Mouse (Mus musculus) intestine, postnatal 0 days (tissue): ENCODE measurements around the gene Schip1. TPM values are rescaled to one million over a fixed set of nuclear protein-coding genes. Genes with fewer than 3 reads are reported as not detected.

Experiments
- ATAC-seq: fragments of 200-750 bp; cut with Nextera tagmentation; 2 replicates; pipeline ENCODE4 v1.8.0; 2017; ENCODE audit warnings: mild to moderate bottlenecking, moderate TSS enrichment, moderate library complexity
- H3K27ac ChIP-seq: fragments of 300-500 bp; sonication (generic); 2 replicates; pipeline ENCODE4 v1.5.1; 2014; ENCODE audit warnings: mild to moderate bottlenecking, low read depth, low read length, moderate library complexity
- H3K27me3 ChIP-seq: fragments of 300-500 bp; sonication (generic); replicated peaks from 2 replicates; pipeline ENCODE4 v1.6.1; 2014; ENCODE audit warnings: low read length, mixed read lengths; ENCODE audit not compliant: control insufficient read depth, insufficient read depth
- H3K36me3 ChIP-seq: fragments of 300-500 bp; sonication (generic); 2 replicates; pipeline ENCODE4 v1.6.1; 2014; ENCODE audit warnings: mild to moderate bottlenecking, moderate library complexity; ENCODE audit not compliant: control insufficient read depth, insufficient read depth
- H3K4me1 ChIP-seq: fragments of 300-500 bp; sonication (generic); replicated peaks from 2 replicates; pipeline ENCODE4 v1.6.1; 2014; ENCODE audit warnings: antibody characterized with exemption, low read length, mixed read lengths; ENCODE audit not compliant: control insufficient read depth, insufficient read depth
- H3K4me2 ChIP-seq: fragments of 300-500 bp; sonication (generic); replicated peaks from 2 replicates; pipeline ENCODE4 v1.6.1; 2014; ENCODE audit warnings: low read depth, mild to moderate bottlenecking, moderate library complexity
- H3K4me3 ChIP-seq: fragments of 300-500 bp; sonication (generic); 2 replicates; pipeline ENCODE4 v1.5.1; 2014; ENCODE audit warnings: low read depth, low read length
- H3K9ac ChIP-seq: fragments of 300-500 bp; sonication (generic); 2 replicates; pipeline ENCODE4 v1.6.1; 2014; ENCODE audit warnings: mild to moderate bottlenecking, low read depth, low read length
- H3K9me3 ChIP-seq: fragments of 300-500 bp; sonication (generic); 2 replicates; pipeline ENCODE4 v1.6.1; 2016; ENCODE audit warnings: mixed run types; ENCODE audit not compliant: control insufficient read depth
- CTCF ChIP-seq: sonication (generic); IDR thresholded peaks from 2 replicates; pipeline ENCODE4 v1.5.1; 2016; ENCODE audit warnings: low read depth, mild to moderate bottlenecking, control low read depth, antibody characterized with exemption, moderate library complexity
- WGBS: fragments of 180-500 bp; shearing (Covaris S2); extraction: QIAGEN DNeasy Blood & Tissue Kit; methylation state at CpG from one replicate; pipeline ENCODE4 v1.1.7; 2014; 5-methylcytosine and 5-hydroxymethylcytosine counted together
- polyA plus RNA-seq: library from polyadenylated mRNA; unstranded; fragments of >200 nt; fragmentation: Nextera tagmentation; extraction: Ambion mirVana; gene quantifications from 2 replicates; pipeline ENCODE4 v1.2.1, GENCODE M21; 2015

Gene Schip1
- polyA plus RNA-seq, 1 experiment from 2014 or later, result 24.2 TPM

DNA sequence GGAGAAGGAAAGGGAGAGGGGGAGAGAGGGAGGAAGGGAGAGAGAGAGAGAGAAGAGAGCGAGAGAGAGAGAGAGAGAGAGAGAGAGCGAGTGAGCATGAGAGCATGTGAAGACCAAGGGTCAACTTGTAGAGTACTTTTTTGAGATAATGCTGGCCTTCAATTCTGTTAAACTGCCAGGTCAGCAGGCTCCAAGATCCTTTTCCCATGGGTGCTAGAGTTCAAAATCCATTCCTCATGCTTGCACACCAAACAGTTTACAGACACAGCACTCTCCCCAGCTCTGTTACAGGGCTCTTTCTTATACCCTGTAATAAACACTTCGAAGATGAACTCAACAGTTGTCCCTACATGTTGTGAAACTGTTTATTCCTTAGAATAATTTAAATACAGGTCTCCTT, 450.1 kb downstream of the Schip1 start:
- no peak for TF ChIP-seq CTCF
- H3K4me2 ChIP-seq, result no peak overlapping the region
- H3K36me3 ChIP-seq, result no peaks in the 10 kb centered on the region
- H3K27ac ChIP-seq, result no peak overlapping the region
- peaks cover 4% of the 10 kb centered on the region; the same call in 1 of the 2 replicates for H3K4me1 ChIP-seq
- H3K27me3 ChIP-seq, result no peaks in the 10 kb centered on the region
- no peak overlapping the region for H3K9ac ChIP-seq
- H3K4me3 ChIP-seq, result no peak overlapping the region
- peak; percentile 58 for ATAC-seq
- 45% methylated on average over 3 of the region's 3 CpGs for WGBS
- H3K9me3 ChIP-seq, result no peaks in the 10 kb centered on the region

DNA sequence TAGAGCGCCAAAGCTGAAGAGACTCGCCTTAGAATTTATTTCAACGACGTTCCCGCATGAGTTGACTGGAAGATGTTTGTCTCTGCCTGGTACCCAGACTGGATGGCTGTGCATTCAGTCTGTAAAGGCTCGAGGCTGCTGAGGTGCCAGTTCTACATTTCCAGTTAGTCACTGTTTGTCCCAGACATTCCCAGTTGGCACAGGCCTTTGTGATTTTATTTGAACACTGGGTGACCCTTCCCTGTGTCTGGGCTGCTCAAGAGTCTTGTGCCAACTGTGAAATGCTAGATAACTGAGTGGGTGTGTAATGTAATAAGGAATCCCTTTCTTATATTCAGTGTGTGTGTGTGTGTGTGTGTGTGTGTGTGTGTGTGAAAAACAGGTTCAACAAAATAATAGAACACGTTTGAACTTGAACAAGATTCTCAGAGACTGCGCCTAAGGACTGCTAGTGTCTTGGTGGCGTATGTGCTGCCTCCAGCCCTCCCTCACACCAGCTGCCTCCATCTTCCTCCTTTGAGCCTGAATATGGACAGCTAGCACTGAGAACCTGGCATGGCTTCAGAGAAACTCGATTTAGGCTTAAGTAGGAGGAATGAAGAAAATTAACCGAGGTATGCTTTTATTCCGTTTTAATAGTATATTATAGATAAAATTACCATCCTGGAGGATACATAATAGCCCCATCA, 451.9 kb downstream of the Schip1 start:
- Histone ChIP-seq H3K9ac (no peak overlapping the region), H3K4me2 (no peak overlapping the region)
- no peak for ATAC-seq

DNA sequence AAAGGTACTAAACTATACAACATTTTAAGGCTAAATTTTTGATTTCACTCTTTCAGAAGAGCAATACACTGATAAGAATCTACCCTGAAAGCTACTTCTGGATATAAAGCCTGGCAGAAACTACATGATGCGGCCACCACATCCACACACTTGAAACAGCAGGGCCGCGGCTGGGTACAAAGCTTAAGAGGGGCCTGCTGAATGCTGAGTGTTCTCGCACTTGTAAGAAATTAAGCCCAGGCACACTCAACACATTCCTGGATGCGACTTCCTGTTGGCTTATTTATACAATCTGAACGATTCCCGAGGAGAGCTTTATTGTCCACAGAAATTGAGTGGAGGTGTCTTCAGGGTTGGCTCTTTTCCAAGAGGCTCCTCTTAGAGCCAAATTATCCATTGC, 452.6 kb downstream of the Schip1 start:
- ATAC-seq, result no peak
- Histone ChIP-seq H3K27me3 (no peaks in the 10 kb centered on the region), H3K4me1 (peaks cover 4% of the 10 kb centered on the region; the same call in 1 of the 2 replicates), H3K4me2 (no peak overlapping the region), H3K27ac (no peak overlapping the region), H3K4me3 (no peak overlapping the region), H3K36me3 (no peaks in the 10 kb centered on the region), H3K9me3 (no peaks in the 10 kb centered on the region), H3K9ac (no peak overlapping the region)
- TF ChIP-seq CTCF, result no peak
- 38% methylated on average over 7 of the region's 7 CpGs for WGBS

More for the DNA sequence above, 451.9 kb downstream of the Schip1 start:
- peaks cover 4% of the 10 kb centered on the region; the same call in 1 of the 2 replicates for H3K4me1 ChIP-seq
- H3K36me3 ChIP-seq, result no peaks in the 10 kb centered on the region
- no peak for TF ChIP-seq CTCF
- no peak overlapping the region for H3K4me3 ChIP-seq
- H3K27ac ChIP-seq, result no peak overlapping the region
- no peaks in the 10 kb centered on the region for H3K9me3 ChIP-seq
- 84% methylated on average over 12 of the region's 12 CpGs for WGBS
- no peaks in the 10 kb centered on the region for H3K27me3 ChIP-seq

DNA sequence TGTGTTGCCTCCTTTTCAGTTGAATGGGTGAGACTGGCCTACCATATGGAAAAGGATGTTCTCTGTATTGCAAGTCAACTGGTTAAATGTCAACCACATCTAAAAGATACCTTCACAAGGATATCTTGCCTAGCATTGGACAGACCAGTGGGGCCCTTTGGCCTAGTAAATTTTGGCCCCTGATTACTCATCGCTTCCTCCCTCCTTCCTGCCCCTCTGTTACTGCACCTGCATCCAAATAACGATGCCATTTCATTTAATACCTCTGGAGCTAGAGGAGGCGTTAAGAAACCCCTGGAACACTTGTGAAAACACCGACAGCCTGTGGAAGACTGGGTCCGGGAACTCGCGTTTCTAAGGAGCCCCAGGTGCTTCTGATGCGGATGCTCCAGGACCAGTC, 453.4 kb downstream of the Schip1 start:
- no peaks in the 10 kb centered on the region for H3K27me3 ChIP-seq
- TF ChIP-seq CTCF, result no peak
- no peak for ATAC-seq
- WGBS, result 90% methylated on average over 8 of the region's 8 CpGs
- H3K9me3 ChIP-seq, result no peaks in the 10 kb centered on the region
- peaks cover 4% of the 10 kb centered on the region; the same call in 1 of the 2 replicates for H3K4me1 ChIP-seq
- no peak overlapping the region for H3K9ac ChIP-seq
- H3K36me3 ChIP-seq, result no peaks in the 10 kb centered on the region
- no peak overlapping the region for H3K4me3 ChIP-seq
- no peak overlapping the region for H3K27ac ChIP-seq
- H3K4me2 ChIP-seq, result no peak overlapping the region

DNA sequence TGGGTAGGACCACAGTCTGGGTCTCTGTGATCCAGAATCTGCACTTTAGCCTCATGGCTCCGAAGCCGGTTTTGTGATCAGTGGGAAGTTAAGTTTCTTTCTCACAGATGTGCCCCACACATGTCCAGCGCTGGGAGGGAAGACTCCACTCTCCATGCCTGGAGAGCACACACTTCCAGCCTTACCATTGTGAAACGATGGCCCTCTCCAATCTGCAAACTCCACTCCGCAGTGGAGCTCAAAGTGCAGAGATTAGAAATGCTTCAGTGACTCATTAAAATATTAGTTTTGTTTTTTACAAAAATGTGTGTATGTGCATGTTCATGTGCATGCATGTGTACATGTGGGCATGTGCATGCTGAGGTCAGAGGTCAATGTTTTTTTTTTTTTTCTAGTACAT, 454.0 kb downstream of the Schip1 start:
- TF ChIP-seq CTCF, result no peak
- H3K4me1 ChIP-seq, result peaks cover 4% of the 10 kb centered on the region; the same call in 1 of the 2 replicates
- H3K9ac ChIP-seq, result no peak overlapping the region
- H3K4me3 ChIP-seq, result no peak overlapping the region
- H3K27ac ChIP-seq, result no peak overlapping the region
- 72% methylated on average over 5 of the region's 5 CpGs for WGBS
- no peaks in the 10 kb centered on the region for H3K27me3 ChIP-seq
- no peaks in the 10 kb centered on the region for H3K36me3 ChIP-seq
- H3K9me3 ChIP-seq, result no peaks in the 10 kb centered on the region
- peak; percentile 87 for ATAC-seq
- no peak overlapping the region for H3K4me2 ChIP-seq

DNA sequence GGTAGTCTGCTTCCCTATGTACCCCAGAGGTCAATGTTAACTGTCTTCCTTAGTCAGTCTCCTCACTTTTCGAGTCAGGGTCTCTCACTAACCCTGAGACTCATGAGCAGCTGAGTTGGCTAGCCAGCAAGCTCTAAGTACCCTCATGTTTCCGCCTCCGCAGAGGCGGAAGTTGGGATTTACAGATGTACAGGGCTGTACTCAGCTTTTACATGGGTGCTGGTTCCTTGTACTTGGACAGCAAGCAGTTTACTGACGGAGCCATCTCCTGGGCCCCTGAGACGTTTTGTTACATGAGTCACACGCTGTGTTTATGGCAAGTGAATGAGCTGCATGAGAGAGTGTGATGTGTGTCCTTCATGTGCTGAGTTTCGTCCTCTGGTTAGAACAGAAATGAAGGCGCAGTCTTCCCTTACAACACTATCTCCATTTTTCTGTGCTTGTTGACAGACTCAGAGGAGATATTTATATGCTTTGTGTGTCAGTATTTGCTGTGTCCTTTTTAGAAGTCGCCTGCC, 460.8 kb downstream of the Schip1 start:
- Histone ChIP-seq H3K27ac (no peak overlapping the region), H3K4me2 (no peak overlapping the region), H3K9ac (no peak overlapping the region), H3K9me3 (no peaks in the 10 kb centered on the region), H3K27me3 (no peaks in the 10 kb centered on the region), H3K36me3 (no peaks in the 10 kb centered on the region), H3K4me3 (no peak overlapping the region), H3K4me1 (no peaks in the 10 kb centered on the region)
- WGBS, result 74% methylated on average over 10 of the region's 10 CpGs
- TF ChIP-seq CTCF, result no peak
- ATAC-seq, result no peak
